Mouse (Mus musculus): ENCODE results near the gene Pi4ka.
"Not testable (repeated sequence)": the region's sequence is repeated elsewhere in the genome, so short reads cannot be mapped to it uniquely, and the experiment has no call there.

Gene Pi4ka

DNA sequence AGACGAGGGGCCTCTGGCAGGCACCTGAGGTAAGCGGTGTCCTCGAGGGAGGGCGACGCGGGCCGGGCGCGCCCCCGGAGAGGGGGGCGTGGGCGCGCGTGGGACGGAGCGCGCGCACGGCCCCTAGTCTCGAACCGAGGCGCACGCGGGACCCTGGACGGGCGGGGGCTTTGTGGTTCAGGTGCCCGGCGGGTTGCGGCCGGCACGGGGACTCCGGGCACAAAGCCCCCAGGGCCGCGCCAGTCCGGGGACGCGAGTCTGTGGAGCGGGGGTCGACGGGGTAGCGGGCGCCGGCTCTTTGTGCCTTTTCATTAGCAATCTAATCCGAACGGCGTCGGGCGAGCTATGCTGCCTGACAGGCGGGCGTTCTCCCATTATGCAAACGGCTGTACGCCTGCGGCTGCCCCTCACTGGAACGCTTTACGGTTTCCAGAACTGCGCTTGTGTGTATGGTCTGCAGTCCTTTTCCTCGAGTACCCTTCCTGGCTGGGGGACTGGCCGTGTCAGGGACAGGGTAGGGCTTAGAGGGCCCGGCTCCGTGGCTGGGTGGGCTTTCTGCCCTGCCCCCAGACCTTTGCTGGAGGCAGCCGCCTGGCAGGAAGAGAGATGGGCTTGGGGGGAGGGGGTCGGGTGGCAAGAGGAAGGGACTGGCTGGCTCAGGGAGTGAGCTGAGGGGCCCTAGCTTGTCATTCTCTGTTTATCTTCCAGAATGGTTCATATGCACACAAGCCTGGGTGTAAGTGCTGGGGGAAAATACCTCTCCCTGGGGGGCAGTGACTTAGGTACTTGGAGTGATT lies 172.2 kb downstream of the Pi4ka start:
- DNase-seq (ENCODE audit: low read depth, low spot score) = no peak

DNA sequence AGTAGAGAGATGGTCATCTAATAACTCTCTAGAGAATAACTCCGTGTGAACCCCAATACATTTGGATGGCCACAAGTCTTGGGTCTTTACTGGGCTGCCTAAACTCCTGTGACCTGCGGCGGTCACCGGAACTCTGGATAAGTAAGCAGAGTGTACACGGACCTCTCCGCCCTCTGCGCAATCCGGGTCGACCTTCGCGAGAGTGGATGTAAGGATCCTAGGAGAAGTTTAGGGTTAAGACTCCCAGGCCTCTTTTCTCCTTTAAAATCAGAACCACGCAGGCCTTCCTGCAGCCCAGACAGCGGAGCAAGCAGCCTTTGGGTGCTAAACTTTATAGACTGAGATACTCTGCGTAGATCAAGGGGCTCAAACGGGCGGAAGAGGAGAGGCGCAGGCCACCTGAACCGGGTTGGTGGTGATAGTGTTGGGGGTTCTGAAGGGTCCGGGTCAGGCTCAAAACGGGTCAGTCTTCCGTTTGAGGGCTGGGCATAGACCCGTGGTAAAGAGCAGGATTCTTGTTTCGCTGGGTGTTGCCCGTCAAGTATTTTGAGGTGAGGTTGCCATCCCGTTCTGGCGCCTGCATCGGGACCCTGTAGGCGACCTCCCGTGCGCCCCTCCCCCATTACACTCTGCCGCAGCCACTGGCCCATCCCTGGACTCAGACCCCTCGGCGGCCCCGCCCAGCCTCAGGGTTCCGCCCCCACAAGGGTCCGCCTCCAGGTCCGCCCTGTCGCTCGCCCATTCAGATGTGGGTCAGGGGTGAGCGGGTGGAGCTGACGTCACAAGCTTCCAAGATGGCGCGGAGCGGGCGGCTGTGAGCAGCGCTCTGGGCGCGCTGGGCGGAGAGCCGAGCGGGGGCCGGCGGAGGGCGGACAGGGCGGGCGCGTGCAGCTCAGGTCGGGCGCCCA lies 173.1 kb downstream of the Pi4ka start, which contains the start of gene Hic2:
Hic2 (plus strand) TSS at position 779 of the 908 bp plus-strand sequence.
- DNase-seq (ENCODE audit: low read depth, low spot score) = peak; percentile 80

DNA sequence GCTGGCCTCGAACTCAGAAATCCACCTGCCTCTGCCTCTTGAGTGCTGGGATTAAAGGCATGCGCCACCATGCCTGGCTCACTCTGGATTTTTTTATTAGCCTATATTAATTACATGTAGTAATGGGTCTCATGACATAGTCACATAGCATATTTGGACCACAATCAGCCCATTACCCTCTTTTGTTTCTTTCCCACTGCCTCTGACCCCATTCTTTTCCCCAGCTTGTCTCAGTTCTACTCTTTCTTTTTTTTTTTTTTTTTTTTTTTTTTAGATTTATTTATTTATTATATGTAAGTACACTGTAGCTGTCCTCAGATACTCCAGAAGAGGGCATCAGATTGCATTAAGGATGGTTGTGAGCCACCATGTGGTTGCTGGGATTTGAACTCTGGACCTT lies 174.6 kb downstream of the Pi4ka start:
- DNase-seq (ENCODE audit: low read depth, low spot score) = not testable (repeated sequence)

Data from brain, embryonic 18.5 days (tissue).